Mouse (Mus musculus) cerebellum, postnatal 10 days (tissue): ENCODE measurements around the gene Ssbp3.
A peak's percentile ranks its signal among the peaks of the same experiment; 100 is the strongest.

ENCODE experiments used
- DNase-seq, 2 experiments: peaks; one replicate each; pipeline ENCODE4 v3.0.0; 2021; ENCODE audit warnings: mixed read lengths in 2 of 2

The Ssbp3 gene

GRCm38 (mm10) chr4:106985899-106986832 lies 75.7 kb downstream of the Ssbp3 start:
- no peak for DNase-seq

- peak; percentile 84 to 87 for DNase-seq
Measured at GRCm38 (mm10) chr4:106987725-106988364, 77.3 kb downstream of the Ssbp3 start.

- DNase-seq = no peak
Measured at GRCm38 (mm10) chr4:106988886-106989225, 78.4 kb downstream of the Ssbp3 start.

- DNase-seq = peak; percentile 80 to 83
Measured at GRCm38 (mm10) chr4:106989226-106989983, 78.9 kb downstream of the Ssbp3 start.

GRCm38 (mm10) chr4:106993053-106993452 lies 82.6 kb downstream of the Ssbp3 start:
- DNase-seq = peak in 1 of 2 experiments; percentile 49

GRCm38 (mm10) chr4:106994252-106994651 lies 83.8 kb downstream of the Ssbp3 start:
- DNase-seq = peak; percentile 77 to 83

- DNase-seq = no peak
Measured at GRCm38 (mm10) chr4:106995069-106995468, 84.6 kb downstream of the Ssbp3 start.

GRCm38 (mm10) chr4:106995513-106995912 lies 85.0 kb downstream of the Ssbp3 start:
- no peak for DNase-seq

- DNase-seq = no peak
Measured at GRCm38 (mm10) chr4:106996305-106997076, 86.0 kb downstream of the Ssbp3 start.

- no peak for DNase-seq
Measured at GRCm38 (mm10) chr4:107001259-107001810, 90.8 kb downstream of the Ssbp3 start.

GRCm38 (mm10) chr4:107001916-107002488 lies 91.5 kb downstream of the Ssbp3 start:
- no peak for DNase-seq

GRCm38 (mm10) chr4:107002517-107003165 lies 92.1 kb downstream of the Ssbp3 start:
- peak in 1 of 2 experiments; percentile 55 for DNase-seq

GRCm38 (mm10) chr4:107003199-107003598 lies 92.7 kb downstream of the Ssbp3 start:
- DNase-seq = peak in 1 of 2 experiments; percentile 72

GRCm38 (mm10) chr4:107003786-107004185 lies 93.3 kb downstream of the Ssbp3 start:
- no peak for DNase-seq

GRCm38 (mm10) chr4:107004346-107004745 lies 93.8 kb downstream of the Ssbp3 start:
- DNase-seq = no peak

GRCm38 (mm10) chr4:107005166-107005565 lies 94.7 kb downstream of the Ssbp3 start:
- DNase-seq = no peak

GRCm38 (mm10) chr4:107006229-107006628 lies 95.7 kb downstream of the Ssbp3 start:
- peak; percentile 64 to 73 for DNase-seq

GRCm38 (mm10) chr4:107006807-107007206 lies 96.3 kb downstream of the Ssbp3 start:
- DNase-seq = no peak

GRCm38 (mm10) chr4:107007359-107007758 lies 96.9 kb downstream of the Ssbp3 start:
- DNase-seq = no peak

- no peak for DNase-seq
Measured at GRCm38 (mm10) chr4:107008161-107008560, 97.7 kb downstream of the Ssbp3 start.

- DNase-seq = peak in 1 of 2 experiments; percentile 65
Measured at GRCm38 (mm10) chr4:107009548-107009947, 99.0 kb downstream of the Ssbp3 start.
